ENCODE assay signal across 8 mouse cellular contexts in genomic region chr2:12001938-12002899, GRCm38 (mm10).
DNase-seq lines count a peak whose midpoint lies in the region; ATAC-seq and TF ChIP-seq lines count a peak whose summit lies in the region.

No protein-coding gene starts in this region.

- DNase-seq in embryonic facial prominence, embryonic 11.5 days (ENCODE audit: low spot score), result peak; percentile 78
- DNase-seq in embryonic facial prominence, embryonic 10.5 days (ENCODE audit: low spot score), result no peak
- peak; percentile 88 for DNase-seq in midbrain, embryonic 11.5 days (ENCODE audit: low spot score, missing footprints)
- DNase-seq in midbrain, embryonic 10.5 days (ENCODE audit: low spot score), result no peak
- peak; percentile 35 to 57 for DNase-seq in heart, postnatal 10 days
- DNase-seq in midbrain, postnatal 0 days (ENCODE audit: low spot score), result peak; percentile 71
- no peak for DNase-seq in layer of hippocampus, postnatal 36 days

- peak; percentile 91 for TF ChIP-seq CTCF in midbrain, postnatal 0 days (IDR thresholded peaks at IDR 0.05)

- no peak overlapping the region for H3K27ac ChIP-seq in embryonic facial prominence, embryonic 11.5 days (replicated peaks; ENCODE audit: low read depth, low read length)
- H3K27ac ChIP-seq in embryonic facial prominence, embryonic 10.5 days (replicated peaks), result no peak overlapping the region
- H3K27ac ChIP-seq in midbrain, embryonic 11.5 days (ENCODE audit: low read depth, low read length), result no peak overlapping the region
- no peak overlapping the region for H3K27ac ChIP-seq in midbrain, embryonic 10.5 days (replicated peaks)
- H3K27ac ChIP-seq in midbrain, postnatal 0 days (ENCODE audit: low read depth, low read length), result no peak overlapping the region

- peak; percentile 62; the same call in 1 of the 2 replicates for ATAC-seq in embryonic facial prominence, embryonic 11.5 days (replicated peaks; ENCODE audit: insufficient number of reproducible peaks, low FRiP score, low TSS enrichment, low read depth)
- ATAC-seq in midbrain, embryonic 11.5 days (ENCODE audit: low FRiP score), result peak; percentile 82
- peak; percentile 78 for ATAC-seq in midbrain, postnatal 0 days (ENCODE audit: low FRiP score)
- ATAC-seq in inflammation-experienced regulatory T-cells, adult 6 months, result no peak

- H3K4me3 ChIP-seq in embryonic facial prominence, embryonic 11.5 days (ENCODE audit: low read depth, low read length), result no peak overlapping the region
- H3K4me3 ChIP-seq in embryonic facial prominence, embryonic 10.5 days, result no peak overlapping the region
- H3K4me3 ChIP-seq in midbrain, embryonic 11.5 days (ENCODE audit: low read depth, low read length), result no peak overlapping the region
- no peak overlapping the region for H3K4me3 ChIP-seq in midbrain, embryonic 10.5 days
- no peak overlapping the region for H3K4me3 ChIP-seq in midbrain, postnatal 0 days (ENCODE audit: low read depth, low read length)

- no peaks in the 10 kb centered on the region for H3K9me3 ChIP-seq in embryonic facial prominence, embryonic 11.5 days (replicated peaks; ENCODE audit: control insufficient read depth, low read length)
- H3K9me3 ChIP-seq in embryonic facial prominence, embryonic 10.5 days, result no peaks in the 10 kb centered on the region
- no peaks in the 10 kb centered on the region for H3K9me3 ChIP-seq in midbrain, embryonic 11.5 days (ENCODE audit: control insufficient read depth, low read length)
- H3K9me3 ChIP-seq in midbrain, embryonic 10.5 days (replicated peaks), result no peaks in the 10 kb centered on the region
- H3K9me3 ChIP-seq in midbrain, postnatal 0 days (ENCODE audit: low read length), result no peaks in the 10 kb centered on the region

- H3K4me2 ChIP-seq in embryonic facial prominence, embryonic 11.5 days (ENCODE audit: low read depth, low read length), result no peak overlapping the region
- H3K4me2 ChIP-seq in midbrain, embryonic 11.5 days, result no peak overlapping the region
- no peak overlapping the region for H3K4me2 ChIP-seq in midbrain, postnatal 0 days (ENCODE audit: low read depth, low read length, poor library complexity, severe bottlenecking)

- intact Hi-C loops in heart, postnatal 10 days (cut with DNase I), result loop anchor here (1.0 to 10.0 kb wide), 5 partner anchors 155 to 1263 kb away; no protein-coding TSS in a partner anchor

- no peaks in the 10 kb centered on the region for H3K4me1 ChIP-seq in embryonic facial prominence, embryonic 11.5 days (ENCODE audit: control insufficient read depth, insufficient read depth, low read length)
- peaks cover 2% of the 10 kb centered on the region; the same call in 1 of the 2 replicates for H3K4me1 ChIP-seq in embryonic facial prominence, embryonic 10.5 days
- no peaks in the 10 kb centered on the region for H3K4me1 ChIP-seq in midbrain, embryonic 11.5 days (ENCODE audit: control insufficient read depth, insufficient read depth, low read length)
- H3K4me1 ChIP-seq in midbrain, embryonic 10.5 days, result no peaks in the 10 kb centered on the region
- H3K4me1 ChIP-seq in midbrain, postnatal 0 days (ENCODE audit: insufficient read depth, low read length), result no peaks in the 10 kb centered on the region

- no peak overlapping the region for H3K9ac ChIP-seq in embryonic facial prominence, embryonic 11.5 days (replicated peaks; ENCODE audit: low read length)
- H3K9ac ChIP-seq in midbrain, embryonic 11.5 days (ENCODE audit: low read length), result no peak overlapping the region
- no peak overlapping the region for H3K9ac ChIP-seq in midbrain, postnatal 0 days (replicated peaks; ENCODE audit: low read length, poor library complexity, severe bottlenecking)

- no peaks in the 10 kb centered on the region for H3K27me3 ChIP-seq in embryonic facial prominence, embryonic 11.5 days (ENCODE audit: control insufficient read depth, insufficient read depth, low read length)
- H3K27me3 ChIP-seq in embryonic facial prominence, embryonic 10.5 days (replicated peaks; ENCODE audit: low read depth, poor library complexity, severe bottlenecking), result no peaks in the 10 kb centered on the region
- no peaks in the 10 kb centered on the region for H3K27me3 ChIP-seq in midbrain, embryonic 11.5 days (ENCODE audit: control insufficient read depth, insufficient read depth, low read length)
- no peaks in the 10 kb centered on the region; the same call in 1 of the 2 replicates for H3K27me3 ChIP-seq in midbrain, embryonic 10.5 days (ENCODE audit: low read depth, poor library complexity, severe bottlenecking)
- no peaks in the 10 kb centered on the region for H3K27me3 ChIP-seq in midbrain, postnatal 0 days (ENCODE audit: insufficient read depth, low read length)

- no peaks in the 10 kb centered on the region for H3K36me3 ChIP-seq in embryonic facial prominence, embryonic 11.5 days (replicated peaks; ENCODE audit: control insufficient read depth, insufficient read depth, low read depth, low read length)
- no peaks in the 10 kb centered on the region for H3K36me3 ChIP-seq in embryonic facial prominence, embryonic 10.5 days (replicated peaks)
- H3K36me3 ChIP-seq in midbrain, embryonic 11.5 days (ENCODE audit: control insufficient read depth, insufficient read depth, low read length), result no peaks in the 10 kb centered on the region
- no peaks in the 10 kb centered on the region for H3K36me3 ChIP-seq in midbrain, embryonic 10.5 days
- H3K36me3 ChIP-seq in midbrain, postnatal 0 days (ENCODE audit: insufficient read depth, low read length), result no peaks in the 10 kb centered on the region

- WGBS in embryonic facial prominence, embryonic 11.5 days, result 36% methylated on average over 24 of the region's 24 CpGs
- 36% methylated on average over 24 of the region's 24 CpGs for WGBS in embryonic facial prominence, embryonic 10.5 days
- 40% methylated on average over 24 of the region's 24 CpGs for WGBS in midbrain, embryonic 11.5 days
- 37% methylated on average over 24 of the region's 24 CpGs for WGBS in midbrain, embryonic 10.5 days
- 30% methylated on average over 24 of the region's 24 CpGs for WGBS in midbrain, postnatal 0 days

Comparison
In these comparisons a context has a peak if more than half of its experiments do, and no peak if none do; other contexts are left out.
1. DNase-seq: peak in embryonic facial prominence, embryonic 11.5 days (single experiment), midbrain, embryonic 11.5 days (single experiment), heart, postnatal 10 days (2 of 2) and midbrain, postnatal 0 days (single experiment); none in embryonic facial prominence, embryonic 10.5 days (single experiment), midbrain, embryonic 10.5 days (single experiment) and layer of hippocampus, postnatal 36 days (0 of 2).